Mouse (Mus musculus): ENCODE data around the gene Snx22.

Snx22 gene

DNA sequence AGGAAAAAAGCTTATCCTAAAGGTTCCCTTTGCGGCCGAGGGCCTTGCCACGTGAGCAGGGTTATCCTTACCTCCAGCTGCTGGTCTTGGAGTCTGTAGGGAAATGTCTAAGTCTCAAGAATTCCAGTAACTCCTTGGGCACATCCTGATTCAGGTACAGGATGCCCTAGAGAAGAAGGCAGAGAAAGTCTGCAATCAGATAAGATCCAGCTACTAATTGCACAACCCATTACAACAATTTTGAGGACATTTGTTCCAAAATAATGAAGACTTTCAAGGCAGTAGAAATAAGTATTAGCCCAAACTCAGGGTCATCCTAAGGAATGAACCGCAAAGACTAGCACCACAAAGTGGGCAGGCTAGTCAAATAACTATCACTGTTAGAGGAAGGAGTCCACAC, 1.5 kb downstream of the Snx22 start:
- no peak for DNase-seq

DNA sequence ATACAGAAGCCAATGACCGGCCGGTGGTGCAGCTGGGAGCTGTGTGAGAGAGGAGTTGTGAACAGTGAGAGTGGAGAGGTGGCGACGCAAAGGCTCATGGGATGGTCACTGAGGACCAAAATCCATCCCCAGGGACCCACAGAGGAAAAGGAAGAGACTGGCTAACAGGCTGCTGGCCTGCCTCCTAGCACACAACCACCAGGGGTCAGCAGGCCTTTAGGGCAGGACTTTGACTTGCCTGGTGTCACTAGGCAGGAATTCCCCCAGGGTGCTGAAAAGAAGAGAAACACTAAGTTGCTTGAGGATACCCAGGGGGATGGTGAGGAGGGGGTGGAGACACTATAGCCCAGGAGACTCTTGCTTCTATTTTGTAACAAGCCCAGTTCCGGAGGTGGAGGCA, 2.0 kb downstream of the Snx22 start:
- DNase-seq = no peak

DNA sequence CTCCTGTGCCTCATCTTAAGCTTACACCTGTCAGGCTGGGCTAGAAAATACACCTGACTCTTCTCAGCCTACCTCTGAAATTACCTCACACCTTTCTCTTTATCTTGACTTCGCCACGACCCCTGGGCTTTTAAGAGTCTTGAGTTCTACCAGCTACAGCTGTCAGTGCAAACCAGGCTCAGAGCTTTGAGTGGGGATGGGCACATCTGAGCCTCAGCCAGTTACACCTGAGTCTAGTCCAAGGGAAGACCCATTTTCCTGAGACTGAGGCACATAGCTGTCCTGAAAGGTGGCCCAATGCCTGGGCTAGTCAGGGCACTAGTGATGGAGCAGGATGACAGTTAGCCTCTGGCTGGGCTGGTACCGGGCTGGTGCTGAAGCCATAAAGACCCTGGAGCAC, 2.7 kb downstream of the Snx22 start:
- DNase-seq = no peak

DNA sequence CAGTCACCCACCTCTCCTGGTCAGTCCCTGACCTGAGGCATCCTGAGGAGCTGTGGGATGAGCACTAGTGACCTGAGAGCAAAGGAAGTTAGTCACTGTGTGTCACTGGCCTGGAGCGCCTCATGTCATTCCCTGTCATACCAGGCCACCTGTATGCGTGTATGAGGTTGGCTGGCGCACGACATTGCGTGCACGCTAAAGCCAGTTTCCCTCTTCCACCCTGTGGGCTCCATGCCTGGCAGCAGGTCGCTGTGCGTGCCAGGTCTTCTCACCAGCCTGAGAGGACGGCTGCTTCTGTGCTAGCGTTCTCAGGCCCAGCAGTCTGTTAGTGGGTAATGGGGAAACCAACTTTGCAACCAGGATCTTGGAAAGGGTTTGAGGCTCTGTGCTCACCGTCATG, 5.2 kb downstream of the Snx22 start:
- no peak for DNase-seq

DNA sequence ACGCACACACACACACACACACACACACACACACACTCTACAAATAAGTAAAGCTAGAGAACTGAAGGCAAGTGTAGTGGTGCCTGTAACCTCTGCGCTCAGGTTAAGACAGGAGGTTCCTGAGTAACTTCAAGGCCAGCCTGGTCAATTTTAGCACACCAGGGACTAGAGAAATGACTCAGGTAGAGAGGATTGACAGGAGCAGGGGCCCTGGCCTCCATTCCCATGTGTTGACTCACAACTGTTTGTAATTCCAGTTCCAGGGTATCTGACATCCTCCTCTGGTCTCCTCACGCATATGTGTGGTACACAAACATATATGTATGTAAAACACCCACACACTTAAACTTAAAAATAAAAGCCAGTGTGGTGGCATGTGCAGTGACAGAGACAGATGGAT, 6.1 kb downstream of the Snx22 start:
- DNase-seq = no peak

DNA sequence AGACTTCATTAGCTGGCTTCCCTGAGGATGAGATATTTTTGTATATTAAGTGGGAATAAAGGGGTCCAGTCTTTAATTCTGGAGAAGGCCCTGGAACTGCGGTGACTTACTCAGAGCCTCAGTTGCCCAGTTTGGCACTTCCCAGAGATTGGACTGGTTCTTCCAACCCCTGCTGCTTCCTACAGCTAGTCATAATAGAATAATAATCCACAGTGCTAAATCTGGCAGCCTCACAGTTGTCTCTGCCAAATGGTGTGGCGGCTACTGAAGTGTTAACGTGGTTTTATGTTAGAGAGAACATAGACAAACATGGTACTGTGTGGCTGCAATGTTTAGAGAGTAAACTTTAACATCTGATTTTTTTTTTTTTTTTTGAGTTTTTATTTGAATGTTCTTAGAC, 7.9 kb downstream of the Snx22 start:
- DNase-seq = no peak

DNA sequence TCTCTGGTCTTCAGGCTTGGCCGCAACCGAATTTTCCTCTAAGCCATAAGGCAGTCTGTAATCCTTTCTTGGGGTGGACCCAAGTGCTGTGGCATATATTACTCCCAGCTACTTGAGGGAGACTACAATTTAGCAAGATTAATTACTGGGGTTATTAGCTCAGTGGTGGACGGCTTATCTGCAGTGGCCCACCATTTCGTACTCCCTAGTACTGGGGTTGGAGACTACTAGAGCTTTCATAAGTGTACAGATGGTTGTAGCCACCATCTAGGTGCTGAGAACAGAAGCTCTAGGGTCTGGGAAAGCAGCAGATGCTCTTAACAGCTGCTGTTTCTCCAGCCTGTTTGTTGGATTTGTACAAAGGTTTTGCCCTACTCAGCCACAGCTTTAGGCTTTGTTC, 8.5 kb downstream of the Snx22 start:
- DNase-seq = no peak

DNA sequence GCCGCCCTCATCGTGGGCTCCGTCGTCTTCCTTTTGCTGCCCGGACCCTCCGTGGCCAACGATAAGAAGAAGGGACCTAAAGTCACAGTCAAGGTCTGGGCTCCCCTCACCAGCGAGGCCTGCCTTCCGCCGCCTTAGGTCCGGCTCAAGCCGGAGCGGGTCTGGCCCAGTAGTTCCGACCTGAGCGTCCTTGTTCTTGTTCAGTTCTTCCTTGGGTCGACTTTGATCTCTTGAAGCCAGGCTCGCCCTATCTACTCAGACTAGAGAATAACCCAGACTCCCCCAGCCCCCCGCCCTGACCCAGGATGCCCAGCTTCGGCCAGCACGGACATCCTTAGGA, 9.2 kb downstream of the Snx22 start:
- no peak for DNase-seq

DNA sequence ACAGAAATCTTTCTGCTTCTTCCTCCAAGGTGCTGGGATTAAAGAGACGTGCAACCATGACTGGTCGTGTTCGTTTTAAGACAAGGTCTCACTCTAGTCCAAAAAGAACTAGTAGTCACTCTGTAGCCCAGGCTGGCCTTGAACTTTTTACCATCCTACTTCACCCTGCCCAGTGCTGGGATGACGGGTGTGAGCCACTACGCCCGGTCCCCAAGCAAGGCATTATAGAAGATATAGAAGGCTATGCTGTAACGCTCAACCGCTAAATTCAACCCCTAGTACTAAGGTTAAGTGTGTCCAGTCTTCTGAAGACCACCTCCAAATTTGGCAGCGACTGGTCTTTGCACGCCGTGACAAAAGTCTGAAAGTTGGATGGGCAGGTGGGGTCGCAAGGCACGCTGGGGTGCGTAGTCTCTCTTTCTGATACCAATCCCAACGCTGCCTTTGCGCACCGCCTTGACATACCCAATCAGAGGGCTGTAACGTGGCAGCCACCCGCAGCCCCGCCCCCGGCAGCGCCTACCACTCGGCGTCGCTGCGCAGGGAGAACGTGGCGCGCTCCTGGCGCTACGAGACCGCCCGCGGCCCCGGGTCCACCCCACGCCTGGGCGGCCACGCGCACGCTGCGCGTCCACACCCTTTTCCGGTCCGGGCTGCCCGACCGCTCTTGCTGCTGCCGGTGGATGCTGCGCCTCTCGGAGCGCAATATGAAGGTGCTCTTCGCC, 9.8 kb downstream of the Snx22 start, which contains the start of gene Ppib:
Ppib (plus strand) TSS at position 640 of the 725 bp plus-strand sequence.
- DNase-seq = peak; percentile 96 to 98

DNA sequence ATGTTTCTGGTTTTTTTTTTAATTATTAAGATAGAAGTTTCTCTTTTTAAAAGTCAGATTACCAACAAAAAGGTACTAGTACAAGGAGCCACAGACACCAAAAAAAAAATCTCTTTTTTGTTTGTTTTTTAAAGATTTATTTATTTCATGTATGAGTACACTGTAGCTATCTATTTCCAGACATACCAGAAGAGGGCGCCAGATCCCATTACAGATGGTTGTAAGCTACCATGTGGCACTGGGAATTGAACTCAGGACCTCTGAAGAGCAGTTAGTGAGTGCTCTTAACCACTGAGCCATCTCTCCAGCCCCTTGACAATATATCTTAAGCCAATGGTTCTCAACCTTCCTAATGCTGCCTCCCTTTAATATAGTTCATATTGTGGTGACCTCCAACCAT, 15.9 kb downstream of the Snx22 start:
- DNase-seq = no peak

DNA sequence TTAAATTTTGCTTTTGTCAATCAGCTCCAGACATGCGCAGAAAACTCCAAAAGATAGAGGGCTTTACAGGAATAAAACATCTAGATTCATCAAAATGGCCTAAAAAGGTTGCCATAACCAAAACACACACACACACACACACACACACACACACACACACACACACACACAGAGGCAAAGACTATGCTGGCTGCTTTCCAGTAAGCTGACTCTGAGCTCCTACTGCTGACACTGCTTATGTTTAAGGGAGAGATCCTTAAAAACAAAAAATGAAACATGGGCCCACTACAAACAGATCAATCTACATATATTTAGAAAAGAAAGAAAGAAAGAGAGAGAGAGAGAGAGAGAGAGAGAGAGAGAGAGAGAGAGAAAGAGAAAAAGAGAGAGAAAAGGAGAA, 16.8 kb downstream of the Snx22 start:
- DNase-seq = no peak

DNA sequence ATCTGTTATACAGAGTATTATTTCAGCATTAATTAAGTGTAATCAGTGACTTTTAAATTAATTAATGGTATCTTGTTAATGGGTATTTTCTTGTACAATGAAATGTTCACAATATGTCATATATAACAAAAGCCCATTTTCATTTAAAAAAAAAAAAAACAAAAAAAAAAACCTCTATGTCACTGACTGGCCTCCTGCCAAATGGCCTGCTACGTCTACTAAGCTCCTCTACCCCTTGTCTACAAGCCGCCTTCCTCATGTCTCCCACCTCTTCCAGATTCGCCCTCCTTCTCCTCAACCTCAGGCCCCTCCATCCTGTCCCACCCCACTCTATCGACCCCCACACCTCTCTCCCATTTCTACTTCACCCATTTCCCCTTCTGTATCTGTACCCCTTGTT, 18.0 kb downstream of the Snx22 start:
- DNase-seq = no peak

DNA sequence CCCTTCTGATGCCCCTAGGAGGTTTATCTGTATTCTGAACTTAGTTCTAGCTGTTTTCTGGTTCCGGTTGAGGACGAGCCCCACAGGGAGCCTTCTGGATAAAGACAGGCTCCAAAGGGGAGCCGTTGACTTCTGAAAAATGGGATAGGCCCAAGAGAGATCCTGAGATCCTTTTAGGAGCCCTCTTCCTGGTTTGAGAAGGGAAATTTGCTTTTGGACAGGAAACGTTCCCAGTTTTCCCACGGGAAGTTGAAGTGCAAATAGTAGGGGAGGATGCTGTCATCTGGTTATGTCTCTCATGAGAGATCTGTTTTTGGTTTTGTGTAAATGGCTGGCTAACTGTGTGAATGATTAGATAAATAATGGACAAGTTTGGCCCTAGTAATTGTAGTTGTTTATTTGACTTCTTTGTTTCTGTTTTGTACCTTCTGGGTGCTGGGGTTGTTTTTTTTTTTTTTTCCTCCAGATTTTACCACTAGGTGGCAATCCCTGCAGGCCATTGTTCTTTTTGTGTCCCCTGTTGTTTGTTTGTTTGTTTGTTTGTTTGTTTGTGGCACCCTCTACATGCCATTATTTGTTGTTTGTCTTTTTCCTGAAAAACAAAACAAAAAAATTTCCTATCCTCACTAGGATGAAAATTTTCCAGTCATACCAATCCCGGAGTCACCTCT, 19.5 kb downstream of the Snx22 start:
- no peak for DNase-seq

DNA sequence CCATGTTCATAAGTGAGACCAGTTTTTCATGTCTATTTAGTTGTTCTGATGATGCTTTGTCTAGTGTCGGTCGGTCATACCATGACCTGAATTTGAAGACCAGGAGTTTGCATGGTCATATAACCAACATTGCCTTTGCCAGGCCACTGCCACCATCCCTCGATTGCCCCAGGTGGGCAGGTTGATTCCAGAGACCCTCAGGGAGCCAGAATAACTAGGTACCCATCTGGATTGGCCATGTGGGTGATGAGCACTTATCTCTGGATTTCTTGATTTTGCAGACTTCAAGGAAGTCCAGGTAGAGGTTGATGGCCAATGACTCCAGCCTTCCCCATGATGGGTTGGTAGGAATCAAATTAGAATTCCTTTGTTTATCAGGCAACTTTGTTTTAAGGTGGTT, 26.3 kb downstream of the Snx22 start:
- DNase-seq = no peak

DNA sequence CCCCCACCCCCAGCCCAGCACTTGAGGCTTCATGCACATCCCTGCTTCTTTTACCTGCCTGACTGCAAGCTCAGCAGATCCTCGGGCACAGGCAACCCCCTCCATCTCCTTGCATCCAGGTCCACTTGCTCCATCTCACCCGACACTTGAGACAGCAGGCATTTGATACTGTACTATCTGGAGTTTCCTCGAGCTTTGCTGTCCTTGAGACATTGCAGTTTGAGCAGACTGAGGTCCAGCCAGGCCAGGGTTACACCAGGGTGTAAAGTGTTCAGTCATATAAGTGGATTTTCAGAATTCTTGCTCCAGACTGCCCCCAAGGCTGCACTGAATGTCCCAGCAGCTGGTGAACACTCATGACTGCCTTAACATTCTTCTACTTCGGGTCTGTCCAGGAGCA, 27.2 kb downstream of the Snx22 start:
- DNase-seq = no peak

DNA sequence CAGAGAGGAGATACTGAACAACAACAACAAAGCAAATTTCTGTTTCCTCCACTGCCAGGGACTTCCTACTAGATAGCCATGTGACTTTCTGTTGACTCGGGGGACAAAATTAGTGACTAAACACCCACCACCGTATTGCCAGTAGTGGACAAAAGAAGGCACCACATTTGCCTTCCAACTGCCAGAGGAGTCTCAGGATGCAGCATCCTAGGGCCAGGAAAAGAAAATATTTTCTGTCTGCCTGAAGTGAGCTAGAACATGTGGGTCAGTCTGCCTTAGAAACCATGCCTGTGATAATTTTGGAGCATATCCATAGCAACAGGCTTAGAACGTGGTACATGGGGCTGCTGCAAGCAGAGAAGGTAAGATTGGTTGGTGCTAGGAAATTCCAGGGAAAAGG, 28.7 kb downstream of the Snx22 start:
- no peak for DNase-seq

DNA sequence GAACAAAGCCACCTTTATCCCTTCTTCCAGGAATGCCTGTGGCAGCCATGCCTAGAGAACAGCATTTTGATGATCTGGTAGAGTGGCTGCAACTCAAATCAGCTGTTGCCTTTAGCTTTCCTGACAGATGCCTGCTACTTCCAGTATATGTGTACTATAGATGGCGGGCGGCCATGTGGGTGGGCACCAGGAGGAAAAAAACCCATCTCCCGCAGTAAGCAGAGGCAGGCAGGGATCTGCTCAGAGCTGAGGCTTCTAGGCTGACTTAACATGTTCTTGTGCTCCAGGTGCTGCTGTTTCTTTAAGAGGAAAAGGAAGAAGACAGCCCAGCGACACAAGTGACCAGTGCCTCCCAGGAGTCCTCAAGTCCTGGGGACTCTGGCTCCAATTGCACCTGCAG, 30.2 kb downstream of the Snx22 start:
- no peak for DNase-seq

DNA sequence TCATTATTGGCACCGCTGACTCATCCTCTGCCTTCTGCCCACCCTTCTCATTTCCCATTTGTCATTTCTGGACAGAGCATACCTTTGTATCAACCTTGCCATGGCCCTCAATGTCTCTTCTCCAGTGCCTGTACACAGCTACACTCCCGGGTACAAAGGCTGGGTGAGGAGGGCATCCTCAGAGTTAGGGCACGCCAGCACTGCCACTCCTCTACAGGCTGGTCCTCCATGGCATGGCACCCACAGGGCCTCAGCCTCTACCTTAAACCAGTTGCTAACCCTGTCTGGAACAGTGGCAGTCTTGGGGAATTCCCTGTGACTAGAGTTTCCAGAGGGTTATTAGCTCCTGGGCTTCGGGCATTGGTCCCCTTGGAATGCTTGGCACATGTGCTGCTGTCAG, 30.9 kb downstream of the Snx22 start:
- DNase-seq = no peak

DNA sequence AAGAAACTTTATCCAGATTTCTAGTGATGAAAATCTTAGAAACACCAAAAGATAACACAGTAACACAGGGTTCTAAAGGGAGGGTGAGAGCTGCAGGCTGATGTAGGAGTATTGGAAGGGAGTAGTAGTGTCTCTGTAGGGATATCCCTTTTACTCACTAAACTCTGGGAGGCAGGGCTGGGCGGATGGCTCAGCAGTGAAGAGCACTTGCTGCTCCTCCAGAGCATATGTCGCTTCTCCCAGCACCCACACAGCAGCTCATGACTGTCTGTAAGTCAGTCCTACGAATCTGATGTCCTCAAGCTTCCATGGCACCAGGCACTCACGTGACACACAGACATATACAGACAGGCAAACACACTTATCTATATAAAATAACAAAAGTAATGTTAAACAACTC, 31.4 kb downstream of the Snx22 start:
- DNase-seq = no peak

DNA sequence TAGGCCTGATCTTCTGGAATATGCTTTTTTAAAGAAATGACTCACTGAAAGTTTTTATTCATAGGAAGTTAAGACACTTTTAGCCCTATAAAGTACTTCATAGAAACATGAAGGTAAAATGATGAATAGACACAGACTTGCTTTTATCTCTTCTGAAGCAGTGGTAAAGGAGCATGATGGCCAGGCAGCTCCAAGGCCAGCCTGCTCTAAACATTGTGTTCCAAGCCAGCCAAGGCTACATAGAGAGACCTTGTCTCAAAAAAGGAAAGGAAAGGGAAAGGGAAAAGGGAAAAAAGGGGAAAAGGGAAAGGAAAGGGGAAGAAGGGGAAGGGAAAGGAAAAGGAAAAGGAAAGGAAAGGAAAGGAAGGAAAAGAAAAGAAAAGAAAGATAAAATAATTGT, 48.9 kb downstream of the Snx22 start:
- no peak for DNase-seq

Measured in thymus, postnatal 36 days (tissue).